Mouse (Mus musculus) MEL (cell line): ENCODE data around the gene Gnb1l.

Source experiments
- CHD2 ChIP-seq: IDR thresholded peaks from 2 replicates; pipeline ENCODE4 v1.6.1; 2011; ENCODE audit warnings: low read length, improper control_type of control experiment
- CTCF ChIP-seq, 3 experiments: IDR thresholded peaks in 2 of 3; conservative IDR thresholded peaks in 1 of 3; 2 replicates each; pipeline ENCODE4 v1.5.1; 2011 to 2012; ENCODE audit warnings: low read length in 3 of 3, low read depth in 2 of 3, mild to moderate bottlenecking in 2 of 3, improper control_type of control experiment in 1 of 3, inconsistent platforms in 1 of 3, mixed read lengths in 1 of 3, moderate library complexity in 1 of 3; ENCODE audit not compliant: control insufficient read depth in 1 of 3, insufficient read depth in 1 of 3, poor library complexity in 1 of 3, severe bottlenecking in 1 of 3
- EP300 ChIP-seq, 2 experiments: IDR thresholded peaks; 2 replicates each; pipeline ENCODE4 v1.6.1; 2011; ENCODE audit warnings: improper control_type of control experiment in 2 of 2, low read length in 2 of 2, low read depth in 1 of 2, mild to moderate bottlenecking in 1 of 2
- HCFC1 ChIP-seq: IDR thresholded peaks from 2 replicates; pipeline ENCODE4 v1.6.1; 2012; ENCODE audit warnings: low read depth, mild to moderate bottlenecking, inconsistent platforms, low read length, improper control_type of control experiment, moderate library complexity
- MAFK ChIP-seq: IDR thresholded peaks from 2 replicates; pipeline ENCODE4 v1.6.1; 2011; ENCODE audit warnings: low read depth, mild to moderate bottlenecking, low read length, improper control_type of control experiment, borderline replicate concordance
- MYC ChIP-seq: IDR thresholded peaks from 2 replicates; pipeline ENCODE4 v1.6.1; 2011; ENCODE audit warnings: low read depth, mild to moderate bottlenecking, low read length, improper control_type of control experiment, moderate library complexity
- NRF1 ChIP-seq: IDR thresholded peaks from 2 replicates; pipeline ENCODE4 v1.6.1; 2014; ENCODE audit warnings: low read depth, mild to moderate bottlenecking, inconsistent platforms, low read length, improper control_type of control experiment, moderate library complexity; ENCODE audit not compliant: poor library complexity, insufficient read depth, severe bottlenecking
- POLR2A ChIP-seq, 2 experiments: IDR thresholded peaks; 2 replicates each; pipeline ENCODE4 v1.6.1; 2011 to 2012; ENCODE audit warnings: low read length in 2 of 2, mild to moderate bottlenecking in 2 of 2, control low read depth in 1 of 2, improper control_type of control experiment in 1 of 2, low read depth in 1 of 2, moderate library complexity in 1 of 2; ENCODE audit not compliant: control insufficient read depth in 1 of 2, insufficient read depth in 1 of 2, poor library complexity in 1 of 2
- POLR2AphosphoS2 ChIP-seq: IDR thresholded peaks from 2 replicates; pipeline ENCODE4 v1.6.1; 2011; ENCODE audit warnings: low read length, improper control_type of control experiment
- RAD21 ChIP-seq: IDR thresholded peaks from 2 replicates; pipeline ENCODE4 v1.6.1; 2011; ENCODE audit warnings: mild to moderate bottlenecking, low read depth, low read length, improper control_type of control experiment
- USF1 ChIP-seq: IDR thresholded peaks from 2 replicates; pipeline ENCODE4 v1.6.1; 2014; ENCODE audit warnings: low read depth, mild to moderate bottlenecking, inconsistent platforms, low read length, improper control_type of control experiment, moderate library complexity
- ZNF384 ChIP-seq: IDR thresholded peaks from 2 replicates; pipeline ENCODE4 v1.6.1; 2012; ENCODE audit warnings: low read depth, mild to moderate bottlenecking, inconsistent platforms, low read length, improper control_type of control experiment

DNA sequence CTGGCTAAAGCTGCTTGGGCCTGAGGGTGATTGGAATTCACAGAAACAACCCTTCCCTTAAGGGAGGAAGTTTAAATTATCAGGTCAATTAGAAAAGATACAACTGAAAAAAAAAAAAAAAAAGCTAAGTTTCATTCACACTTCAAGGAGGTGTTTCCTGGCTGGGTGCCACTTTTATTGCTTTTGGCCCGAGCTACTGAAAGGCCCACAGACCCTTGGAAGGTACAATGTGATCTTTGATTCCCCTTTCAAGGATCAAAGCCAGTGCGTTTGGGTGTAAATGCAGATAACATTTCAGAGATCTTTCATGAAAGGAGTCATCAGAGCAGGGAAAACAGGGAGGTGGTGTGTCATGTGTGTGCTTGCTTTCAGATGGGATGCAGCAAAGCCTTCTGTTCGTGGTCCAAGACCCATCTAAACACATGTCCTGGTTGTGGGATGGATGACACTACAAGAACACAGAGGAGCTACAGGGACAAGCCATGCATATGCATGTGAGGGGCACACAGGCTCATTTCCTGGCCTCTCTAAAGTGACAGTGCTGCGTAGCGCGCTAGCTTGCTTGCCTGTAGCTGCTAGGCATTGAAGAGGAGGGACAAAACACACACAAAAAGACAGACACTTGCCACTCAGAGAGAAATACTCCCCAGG is 523 bp upstream of the Gnb1l start:
- TF ChIP-seq ZNF384 (peak; percentile 93), HCFC1 (no peak), POLR2A (IDR thresholded peaks at IDR 0.05; ENCODE audit: control insufficient read depth in 1 of 2, insufficient read depth in 1 of 2, low read depth in 1 of 2, low read length in 2 of 2, poor library complexity in 1 of 2) (no peak), CTCF (IDR thresholded peaks at IDR 0.05 in 2 of 3, conservative IDR thresholded peaks at IDR 0.05 in 1 of 3; ENCODE audit: control insufficient read depth in 1 of 3, insufficient read depth in 1 of 3, low read depth in 2 of 3, low read length in 3 of 3, poor library complexity in 1 of 3, severe bottlenecking in 1 of 3) (no peak), NRF1 (no peak), MAFK (no peak), RAD21 (no peak), USF1 (no peak), MYC (0 out of 2 replicates have a peak, but pooled peaks have one; percentile 39), EP300 (IDR thresholded peaks at IDR 0.05; ENCODE audit: low read depth in 1 of 2, low read length in 2 of 2) (peak in 1 of 2 experiments; percentile 5; a peak in 1 of 4 replicates), CHD2 (no peak), POLR2AphosphoS2 (no peak)
